Mouse (Mus musculus) neural tube, embryonic 14.5 days (tissue): Measurements from ENCODE around the gene Uchl1. TPM values are rescaled to one million over a fixed set of nuclear protein-coding genes. Genes with fewer than 3 reads are reported as not detected.

Experiments
- ATAC-seq: fragments of 200-750 bp; cut with Nextera tagmentation; 2 replicates; pipeline ENCODE4 v1.8.0; 2017; ENCODE audit warnings: low read depth, mild to moderate bottlenecking, moderate TSS enrichment, moderate library complexity
- H3K27ac ChIP-seq: fragments of 300-500 bp; sonication (generic); 2 replicates; pipeline ENCODE4 v1.5.1; 2014; ENCODE audit warnings: low read depth, mild to moderate bottlenecking, control low read depth, low read length, moderate library complexity, mixed read lengths
- H3K27me3 ChIP-seq: fragments of 300-500 bp; sonication (generic); 2 replicates; pipeline ENCODE4 v1.6.1; 2014; ENCODE audit warnings: low read length; ENCODE audit not compliant: control insufficient read depth, insufficient read depth
- H3K36me3 ChIP-seq: fragments of 300-500 bp; sonication (generic); 2 replicates; pipeline ENCODE4 v1.6.1; 2014; ENCODE audit warnings: low read length, mixed read lengths; ENCODE audit not compliant: control insufficient read depth, insufficient read depth
- H3K4me1 ChIP-seq: fragments of 300-500 bp; sonication (generic); 2 replicates; pipeline ENCODE4 v1.6.1; 2014; ENCODE audit warnings: low read length; ENCODE audit not compliant: control insufficient read depth, insufficient read depth
- H3K4me2 ChIP-seq: fragments of 300-500 bp; sonication (generic); 2 replicates; pipeline ENCODE4 v1.6.1; 2014; ENCODE audit warnings: mild to moderate bottlenecking, low read depth, low read length, control low read depth
- H3K4me3 ChIP-seq: fragments of 300-500 bp; sonication (generic); 2 replicates; pipeline ENCODE4 v1.5.1; 2014; ENCODE audit warnings: low read depth, low read length, control low read depth, mixed read lengths
- H3K9ac ChIP-seq: fragments of 300-500 bp; sonication (generic); replicated peaks from 2 replicates; pipeline ENCODE4 v1.6.1; 2014; ENCODE audit warnings: low read depth, mild to moderate bottlenecking, control low read depth, low read length, mixed read lengths
- H3K9me3 ChIP-seq: fragments of 300-500 bp; sonication (generic); 2 replicates; pipeline ENCODE4 v1.6.1; 2016; ENCODE audit warnings: low read length; ENCODE audit not compliant: control insufficient read depth
- WGBS: fragments of 180-500 bp; shearing (Covaris S2); extraction: QIAGEN DNeasy Blood & Tissue Kit; methylation state at CpG from one replicate; pipeline ENCODE4 v1.1.7; 2014; 5-methylcytosine and 5-hydroxymethylcytosine counted together
- polyA plus RNA-seq: library from polyadenylated mRNA; unstranded; fragments of >200 nt; fragmentation: Nextera tagmentation; extraction: Ambion mirVana; gene quantifications from 2 replicates; pipeline ENCODE4 v1.2.1, GENCODE M21; 2014

Gene Uchl1
- polyA plus RNA-seq, 1 experiment from 2014 or later, result 1,396 TPM

DNA sequence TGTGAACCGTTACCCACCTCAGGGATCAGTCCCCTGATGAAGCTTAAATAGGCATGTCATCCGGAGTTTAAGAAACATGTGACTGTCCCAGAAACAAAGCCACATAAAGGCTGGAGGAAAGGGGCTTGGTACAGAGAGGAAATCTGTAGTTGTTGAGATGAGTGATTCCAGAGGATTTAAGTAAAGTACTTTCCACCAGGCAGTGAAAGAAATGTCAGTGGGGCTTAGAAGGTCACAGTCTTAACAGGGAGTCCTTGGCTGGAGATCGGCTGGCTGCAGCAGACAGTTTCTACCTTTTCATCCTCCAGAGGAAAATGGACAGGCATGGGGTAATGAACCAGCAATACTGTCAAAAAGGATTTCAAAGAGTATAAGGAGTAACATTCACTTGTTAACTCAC, 42.5 kb downstream of the Uchl1 start:
- Histone ChIP-seq H3K36me3 (no peaks in the 10 kb centered on the region), H3K9ac (no peak overlapping the region), H3K9me3 (no peaks in the 10 kb centered on the region), H3K4me2 (no peak overlapping the region), H3K27me3 (no peaks in the 10 kb centered on the region), H3K27ac (no peak overlapping the region), H3K4me1 (no peaks in the 10 kb centered on the region), H3K4me3 (no peak overlapping the region)
- ATAC-seq, result no peak
- WGBS, result 55% methylated on average over 3 of the region's 3 CpGs

DNA sequence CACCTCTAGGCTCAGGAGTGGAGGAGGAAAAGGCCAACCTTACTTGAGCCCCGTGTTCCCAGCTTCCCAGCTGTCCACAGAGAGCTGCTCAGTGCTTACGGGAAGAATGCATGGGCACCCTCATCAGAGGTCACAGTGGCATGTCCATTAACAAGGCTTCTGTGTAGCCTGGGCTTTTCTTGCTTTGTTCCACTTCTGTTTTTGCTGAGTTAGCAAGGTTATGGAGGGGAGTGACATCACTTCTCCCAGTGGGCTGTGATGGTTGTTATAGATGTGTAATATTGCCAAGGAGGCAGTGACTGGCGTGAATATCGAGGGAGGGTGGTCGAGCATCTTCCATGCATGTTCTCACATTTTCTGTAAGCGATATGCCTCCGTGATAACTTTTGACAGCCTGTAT, 43.0 kb downstream of the Uchl1 start:
- ATAC-seq, result no peak
- no peak overlapping the region for H3K4me2 ChIP-seq
- H3K36me3 ChIP-seq, result no peaks in the 10 kb centered on the region
- H3K27me3 ChIP-seq, result no peaks in the 10 kb centered on the region
- H3K4me3 ChIP-seq, result no peak overlapping the region
- 77% methylated on average over 7 of the region's 7 CpGs for whole genome bisulfite sequencing
- no peaks in the 10 kb centered on the region for H3K9me3 ChIP-seq
- H3K27ac ChIP-seq, result no peak overlapping the region
- H3K9ac ChIP-seq, result no peak overlapping the region
- H3K4me1 ChIP-seq, result no peaks in the 10 kb centered on the region

DNA sequence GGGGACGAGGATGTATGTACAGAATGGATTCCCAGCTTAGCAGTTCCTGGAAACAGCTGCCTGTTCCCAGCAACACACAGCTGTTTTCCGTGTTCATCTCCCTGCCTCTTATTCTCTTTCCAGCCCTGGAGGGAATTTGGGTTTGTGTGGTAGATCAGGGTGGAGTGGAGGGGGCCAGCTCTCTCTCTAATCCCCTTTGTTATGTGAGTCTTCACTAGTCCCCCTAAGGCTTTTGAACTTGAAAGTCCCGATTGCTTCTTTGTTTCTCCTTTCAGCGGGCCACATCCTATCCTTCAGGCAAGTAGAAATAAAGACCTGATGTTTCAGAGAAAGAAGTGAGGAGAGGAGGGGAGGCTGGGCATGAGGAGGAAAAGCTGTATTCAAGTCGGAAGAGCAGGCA, 45.0 kb downstream of the Uchl1 start:
- H3K4me2 ChIP-seq, result no peak overlapping the region
- no peak for ATAC-seq
- no peaks in the 10 kb centered on the region for H3K27me3 ChIP-seq
- no peak overlapping the region for H3K9ac ChIP-seq
- H3K9me3 ChIP-seq, result no peaks in the 10 kb centered on the region
- H3K36me3 ChIP-seq, result no peaks in the 10 kb centered on the region
- H3K27ac ChIP-seq, result no peak overlapping the region
- H3K4me1 ChIP-seq, result no peaks in the 10 kb centered on the region
- H3K4me3 ChIP-seq, result no peak overlapping the region
- 18% methylated on average over 5 of the region's 5 CpGs for WGBS

DNA sequence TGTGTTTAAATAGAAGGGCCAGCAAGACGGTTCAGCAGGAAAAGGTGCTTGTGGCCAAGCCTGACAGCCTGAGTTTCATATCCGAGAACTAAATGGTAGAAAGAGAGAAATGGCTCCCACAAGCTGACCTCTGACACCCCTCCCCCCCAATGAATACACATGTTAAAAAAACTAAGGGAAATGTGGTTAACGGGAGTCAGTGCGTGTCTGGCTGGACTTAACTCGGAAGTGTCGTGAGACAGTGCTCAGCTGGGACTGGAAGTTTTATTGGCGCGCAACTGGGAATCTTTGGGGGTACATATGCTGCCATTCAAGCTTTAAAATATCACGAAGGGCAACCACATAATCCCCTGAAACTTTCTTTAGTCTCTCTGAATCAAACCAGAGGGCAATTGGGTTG, 46.7 kb downstream of the Uchl1 start:
- WGBS, result 63% methylated on average over 9 of the region's 9 CpGs
- Histone ChIP-seq H3K4me3 (no peak overlapping the region), H3K27ac (no peak overlapping the region), H3K4me2 (no peak overlapping the region), H3K36me3 (no peaks in the 10 kb centered on the region), H3K4me1 (no peaks in the 10 kb centered on the region), H3K9me3 (no peaks in the 10 kb centered on the region), H3K9ac (no peak overlapping the region), H3K27me3 (no peaks in the 10 kb centered on the region)
- ATAC-seq, result no peak

DNA sequence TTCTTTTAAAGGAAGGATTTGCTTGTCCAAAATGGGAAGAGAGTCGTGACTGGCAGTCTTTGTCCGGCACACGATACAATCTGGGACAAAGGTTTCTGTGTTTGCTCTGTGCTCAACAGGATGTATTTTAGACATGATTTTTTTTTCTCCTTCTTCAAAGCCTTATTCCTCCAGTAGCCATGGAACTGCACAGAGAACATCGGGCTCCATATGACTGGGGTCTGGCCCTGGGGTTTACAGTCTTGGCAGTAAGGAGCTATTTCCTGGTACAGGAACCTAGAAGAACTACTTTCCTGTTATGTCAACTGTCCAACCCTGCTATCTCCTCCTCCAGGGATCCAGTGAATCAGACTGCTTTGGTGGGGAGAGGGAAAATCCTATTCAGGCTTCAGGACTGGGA, 47.1 kb downstream of the Uchl1 start:
- WGBS, result 56% methylated on average over 4 of the region's 4 CpGs
- no peak overlapping the region for H3K27ac ChIP-seq
- H3K27me3 ChIP-seq, result no peaks in the 10 kb centered on the region
- H3K4me1 ChIP-seq, result no peaks in the 10 kb centered on the region
- H3K4me2 ChIP-seq, result no peak overlapping the region
- no peak overlapping the region for H3K4me3 ChIP-seq
- no peak overlapping the region for H3K9ac ChIP-seq
- no peaks in the 10 kb centered on the region for H3K36me3 ChIP-seq
- no peaks in the 10 kb centered on the region for H3K9me3 ChIP-seq
- no peak for ATAC-seq

DNA sequence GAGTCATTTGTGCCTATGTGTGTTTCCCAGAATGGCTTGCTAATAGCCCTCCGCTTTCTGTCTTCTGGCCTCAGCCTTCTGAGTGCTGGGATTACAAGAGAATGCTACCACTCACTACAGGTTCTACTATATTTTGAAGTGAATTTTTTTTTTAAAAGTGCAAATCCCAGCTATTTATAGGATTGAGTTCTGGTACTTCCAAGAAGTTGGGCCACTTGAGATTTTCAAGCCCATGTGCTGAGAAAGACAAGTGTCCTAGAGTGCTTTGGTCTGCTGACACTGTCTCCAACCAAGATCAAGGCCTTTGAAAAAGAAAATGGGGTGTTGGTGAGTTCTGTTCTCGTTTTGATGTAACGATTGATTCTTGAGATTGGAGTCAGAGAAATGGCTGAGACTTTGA, 47.7 kb downstream of the Uchl1 start:
- 91% methylated on average over 3 of the region's 3 CpGs for WGBS
- ATAC-seq, result no peak
- no peaks in the 10 kb centered on the region for H3K27me3 ChIP-seq
- no peak overlapping the region for H3K4me2 ChIP-seq
- no peak overlapping the region for H3K27ac ChIP-seq
- no peak overlapping the region for H3K9ac ChIP-seq
- no peaks in the 10 kb centered on the region for H3K9me3 ChIP-seq
- no peak overlapping the region for H3K4me3 ChIP-seq
- no peaks in the 10 kb centered on the region for H3K4me1 ChIP-seq
- H3K36me3 ChIP-seq, result no peaks in the 10 kb centered on the region

DNA sequence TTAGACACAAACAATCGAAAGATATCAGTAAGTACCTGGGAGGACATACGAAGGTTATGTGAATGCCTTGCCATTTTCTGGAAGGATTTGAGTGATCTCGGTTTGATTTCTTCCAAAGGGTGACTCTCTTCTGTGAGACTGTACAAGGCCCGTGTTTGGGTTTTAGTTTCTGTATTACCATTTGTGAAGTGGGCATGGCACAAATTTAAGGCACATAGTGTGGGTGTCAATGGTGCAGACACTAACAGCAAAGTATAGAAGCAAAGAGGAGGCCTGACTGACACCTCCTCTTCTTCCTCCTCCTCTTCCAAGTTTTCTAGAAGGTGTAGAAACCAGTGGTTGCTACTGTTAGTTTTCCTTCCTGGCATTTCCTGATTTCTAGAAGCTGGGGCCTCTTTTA, 53.4 kb downstream of the Uchl1 start:
- Histone ChIP-seq H3K27me3 (no peaks in the 10 kb centered on the region), H3K4me2 (no peak overlapping the region), H3K4me3 (no peak overlapping the region), H3K27ac (no peak overlapping the region), H3K9me3 (no peaks in the 10 kb centered on the region), H3K4me1 (peaks cover 5% of the 10 kb centered on the region; the same call in 1 of the 2 replicates), H3K9ac (no peak overlapping the region), H3K36me3 (no peaks in the 10 kb centered on the region)
- ATAC-seq, result no peak
- WGBS, result 92% methylated on average over 4 of the region's 4 CpGs

DNA sequence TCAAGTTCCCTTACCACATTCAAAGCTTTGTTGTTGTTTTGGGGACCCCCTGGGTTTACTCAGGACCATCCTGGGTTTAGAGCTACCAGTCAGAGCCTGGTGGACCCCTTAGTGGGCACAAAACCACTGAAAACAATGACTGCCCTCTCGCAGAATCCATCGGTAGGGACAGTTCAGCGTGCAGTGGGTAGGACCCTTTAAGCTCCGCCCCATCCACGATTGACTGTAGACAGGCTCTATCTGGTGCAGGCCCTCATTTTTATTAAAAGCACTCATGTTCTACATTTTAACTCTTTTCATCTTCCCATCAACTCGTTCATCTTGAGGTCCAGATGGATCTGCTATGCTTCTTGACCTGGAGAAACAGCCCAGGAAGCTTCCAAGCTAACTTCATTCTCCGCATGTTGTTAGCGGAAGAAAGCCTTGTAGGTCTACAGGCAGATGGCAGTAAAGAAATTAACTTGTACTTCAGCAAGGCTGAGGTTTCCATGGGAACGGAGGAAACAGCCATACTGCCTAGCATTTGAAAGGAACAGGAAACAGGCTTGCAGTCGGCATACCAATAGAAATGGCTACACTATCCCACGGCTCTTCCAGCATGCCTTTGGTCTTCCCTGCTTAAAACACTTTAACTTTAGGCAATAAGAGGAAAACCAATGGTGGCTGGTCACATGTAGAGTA, 54.9 kb downstream of the Uchl1 start:
- Histone ChIP-seq H3K4me3 (no peak overlapping the region), H3K9ac (no peak overlapping the region), H3K27ac (no peak overlapping the region), H3K27me3 (no peaks in the 10 kb centered on the region), H3K36me3 (no peaks in the 10 kb centered on the region), H3K9me3 (no peaks in the 10 kb centered on the region), H3K4me2 (peak overlapping the region; percentile 4; the same call in 1 of the 2 replicates), H3K4me1 (peaks cover 5% of the 10 kb centered on the region; the same call in 1 of the 2 replicates)
- ATAC-seq, result peak; percentile 94
- 14% methylated on average over 11 of the region's 11 CpGs for WGBS

DNA sequence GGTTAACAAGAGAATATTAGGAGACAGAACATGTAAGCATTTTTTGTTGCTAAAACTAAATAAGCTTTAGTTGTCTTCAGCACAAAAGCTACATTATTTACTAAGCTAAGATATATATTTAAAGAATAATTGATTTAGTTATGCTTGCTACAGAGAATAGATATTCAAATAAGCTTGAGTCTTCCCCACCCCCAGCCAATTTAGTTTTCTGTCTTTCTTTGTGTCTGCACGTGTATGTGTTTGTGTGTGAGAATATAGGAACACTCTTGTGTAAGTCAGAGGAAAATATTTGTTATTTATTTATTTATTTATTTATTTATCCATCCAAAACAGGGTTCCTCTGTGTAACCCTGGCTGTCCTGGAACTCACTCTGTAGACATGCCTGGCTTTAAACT, 55.4 kb downstream of the Uchl1 start:
- H3K4me2 ChIP-seq, result no peak overlapping the region
- no peak overlapping the region for H3K27ac ChIP-seq
- no peaks in the 10 kb centered on the region for H3K36me3 ChIP-seq
- 19% methylated on average over 1 of the region's 1 CpGs for WGBS
- ATAC-seq, result no peak
- no peaks in the 10 kb centered on the region for H3K9me3 ChIP-seq
- no peak overlapping the region for H3K9ac ChIP-seq
- H3K4me3 ChIP-seq, result no peak overlapping the region
- H3K27me3 ChIP-seq, result no peaks in the 10 kb centered on the region
- H3K4me1 ChIP-seq, result peaks cover 5% of the 10 kb centered on the region; the same call in 1 of the 2 replicates
